In the genomic region with DNA sequence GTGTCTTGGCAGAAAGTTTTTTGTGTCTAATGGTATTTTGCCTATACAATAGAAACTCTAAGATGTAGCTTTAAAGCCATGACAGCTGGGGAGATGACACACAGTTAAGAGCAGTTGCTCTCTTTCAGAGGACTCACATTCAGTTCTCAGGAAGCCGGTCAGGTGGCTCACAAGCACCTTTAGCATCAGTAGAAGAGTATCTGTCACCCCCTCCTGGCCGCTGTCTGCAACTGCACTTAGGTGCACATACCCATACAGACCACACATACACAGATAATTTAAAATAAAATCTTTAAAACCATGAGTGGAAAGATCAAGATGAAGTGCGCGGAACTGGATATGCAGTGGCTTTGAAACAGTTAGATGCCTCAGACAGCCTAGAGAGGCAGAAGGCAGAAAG, we compare ENCODE assay signal across 10 mouse cellular contexts.
DNase-seq lines count a peak whose midpoint lies in the region; ATAC-seq and TF ChIP-seq lines count a peak whose summit lies in the region.
"Had no signal": no experiment of that assay in that cellular context is flagged by ENCODE, and none has a peak within 500 bp of the region (broad histone marks: within the 10 kb centered on the region; RNA-seq: fewer than 3 reads in every experiment).

No protein-coding gene starts in this region.

- TF ChIP-seq CTCF in kidney, adult 2 months (conservative IDR thresholded peaks at IDR 0.05; ENCODE audit: insufficient read depth, insufficient read length, low read depth, low read length) = peak; percentile 46
- TF ChIP-seq CTCF in thymus, adult 2 months (IDR thresholded peaks at IDR 0.05; ENCODE audit: borderline replicate concordance, control insufficient read depth, extremely low read depth, insufficient read depth, low read length, poor library complexity) = no peak

- H3K27me3 ChIP-seq in kidney, adult 2 months (replicated peaks; ENCODE audit: control insufficient read depth, insufficient read depth, low read length) = no peaks in the 10 kb centered on the region
- no peaks in the 10 kb centered on the region for H3K27me3 ChIP-seq in kidney, embryonic 15.5 days
- H3K27me3 ChIP-seq in thymus, adult 2 months (ENCODE audit: control insufficient read depth, insufficient read depth, low read length) = no peaks in the 10 kb centered on the region
- no peaks in the 10 kb centered on the region for H3K27me3 ChIP-seq in embryonic facial prominence, embryonic 10.5 days (replicated peaks; ENCODE audit: low read depth, poor library complexity, severe bottlenecking)
- H3K27me3 ChIP-seq: midbrain, embryonic 15.5 days had no signal

- H3K4me2 ChIP-seq in kidney, embryonic 15.5 days = no peak overlapping the region
- H3K4me2 ChIP-seq: midbrain, embryonic 15.5 days had no signal

- no peak overlapping the region for H3K9ac ChIP-seq in kidney, embryonic 15.5 days
- H3K9ac ChIP-seq: midbrain, embryonic 15.5 days had no signal

- 80% methylated on average over 4 of the region's 4 CpGs for WGBS in kidney, adult 2 months
- WGBS in kidney, embryonic 15.5 days = 81% methylated on average over 4 of the region's 4 CpGs
- WGBS in thymus, adult 2 months = 81% methylated on average over 4 of the region's 4 CpGs
- whole genome bisulfite sequencing in embryonic facial prominence, embryonic 10.5 days = 69% methylated on average over 4 of the region's 4 CpGs

- H3K36me3 ChIP-seq in kidney, adult 2 months (ENCODE audit: control insufficient read depth, insufficient read depth, low read length) = no peaks in the 10 kb centered on the region
- no peaks in the 10 kb centered on the region for H3K36me3 ChIP-seq in kidney, embryonic 15.5 days
- H3K36me3 ChIP-seq in thymus, adult 2 months (ENCODE audit: control insufficient read depth, insufficient read depth, low read length) = no peaks in the 10 kb centered on the region
- no peaks in the 10 kb centered on the region for H3K36me3 ChIP-seq in embryonic facial prominence, embryonic 10.5 days (replicated peaks)
- H3K36me3 ChIP-seq: limb, embryonic 10.5 days; midbrain, embryonic 15.5 days had no signal

- no peak overlapping the region for H3K4me3 ChIP-seq in kidney, adult 2 months (ENCODE audit: insufficient read depth, low read depth, low read length)
- no peak overlapping the region for H3K4me3 ChIP-seq in kidney, embryonic 15.5 days (replicated peaks)
- no peak overlapping the region for H3K4me3 ChIP-seq in thymus, adult 2 months (ENCODE audit: control insufficient read depth, insufficient read depth, low read length)
- H3K4me3 ChIP-seq in embryonic facial prominence, embryonic 10.5 days = no peak overlapping the region
- H3K4me3 ChIP-seq: limb, embryonic 10.5 days; midbrain, embryonic 15.5 days had no signal

- no peak for TF ChIP-seq POLR2A in kidney, adult 2 months (IDR thresholded peaks at IDR 0.05; ENCODE audit: low read depth, low read length)
- TF ChIP-seq POLR2A in thymus, adult 2 months (IDR thresholded peaks at IDR 0.05; ENCODE audit: control insufficient read depth, extremely low read depth, insufficient read depth, low read length, poor library complexity) = no peak

- no peaks in the 10 kb centered on the region for H3K9me3 ChIP-seq in kidney, embryonic 15.5 days (replicated peaks)
- no peaks in the 10 kb centered on the region for H3K9me3 ChIP-seq in embryonic facial prominence, embryonic 10.5 days
- H3K9me3 ChIP-seq: limb, embryonic 10.5 days; midbrain, embryonic 15.5 days had no signal

- H3K27ac ChIP-seq in kidney, adult 2 months (ENCODE audit: insufficient read depth, low read depth, low read length) = no peak overlapping the region
- no peak overlapping the region for H3K27ac ChIP-seq in kidney, embryonic 15.5 days
- no peak overlapping the region for H3K27ac ChIP-seq in thymus, adult 2 months (ENCODE audit: control insufficient read depth, insufficient read depth, low read length)
- H3K27ac ChIP-seq in embryonic facial prominence, embryonic 10.5 days (replicated peaks) = no peak overlapping the region
- H3K27ac ChIP-seq: limb, embryonic 10.5 days; midbrain, embryonic 15.5 days had no signal

- DNase-seq in kidney, adult 2 months = peak; percentile 14
- DNase-seq in thymus, postnatal 4 days = peak; percentile 31
- DNase-seq in thymus, adult 2 months = no peak
- DNase-seq in embryonic facial prominence, embryonic 10.5 days (ENCODE audit: low spot score) = peak; percentile 14
- DNase-seq in ovary, postnatal 14 days (ENCODE audit: low spot score) = no peak
- DNase-seq in gastrocnemius, postnatal 25 days = no peak
- DNase-seq: adrenal gland, adult 8-10 months had no signal

- no peaks in the 10 kb centered on the region for H3K4me1 ChIP-seq in kidney, adult 2 months (ENCODE audit: control insufficient read depth, insufficient read depth, low read length)
- H3K4me1 ChIP-seq in kidney, embryonic 15.5 days = no peaks in the 10 kb centered on the region
- H3K4me1 ChIP-seq in thymus, adult 2 months (replicated peaks; ENCODE audit: control insufficient read depth, insufficient read depth, low read length) = no peaks in the 10 kb centered on the region
- no peaks in the 10 kb centered on the region for H3K4me1 ChIP-seq in embryonic facial prominence, embryonic 10.5 days
- H3K4me1 ChIP-seq: limb, embryonic 10.5 days; midbrain, embryonic 15.5 days had no signal

- ATAC-seq in kidney, embryonic 15.5 days (replicated peaks; ENCODE audit: low FRiP score) = no peak
- ATAC-seq: midbrain, embryonic 15.5 days had no signal

Comparison
In these comparisons a context has a peak if more than half of its experiments do, and no peak if none do; other contexts are left out.
1. DNase-seq: peak in kidney, adult 2 months (single experiment), thymus, postnatal 4 days (single experiment) and embryonic facial prominence, embryonic 10.5 days (single experiment); none in thymus, adult 2 months (single experiment), ovary, postnatal 14 days (single experiment) and gastrocnemius, postnatal 25 days (single experiment).